Mouse (Mus musculus) heart, adult 18-20 months (tissue): ENCODE data around the gene Pnliprp2. TPM values are rescaled to one million over a fixed set of nuclear protein-coding genes. Genes with fewer than 3 reads are reported as not detected.

Experiments
- DNase-seq, 2 experiments: peaks; one replicate each; pipeline ENCODE4 v3.0.0; 2021 to 2022; ENCODE audit warnings: mixed read lengths in 1 of 2
- long read RNA-seq, 2 experiments: library from polyadenylated mRNA; stranded (forward); transcript quantifications; one replicate each; pipeline ENCODE4 v2.0.0; 2021
- total RNA-seq, 2 experiments: library from RNA; stranded (reverse); gene quantifications; 2 replicates each; pipeline ENCODE4 v1.2.3; 2021

Pnliprp2 gene
- total RNA-seq: not detected
- long read RNA-seq, experiment 1: 0 reads
- long read RNA-seq, experiment 2: 0 reads

- DNase-seq: no peak
Observed at GRCm38 (mm10) chr19:58759423-58759822, at the start of gene Pnliprp2. TSS of gene Pnliprp2 (plus strand) at chr19:58759719.

DNA sequence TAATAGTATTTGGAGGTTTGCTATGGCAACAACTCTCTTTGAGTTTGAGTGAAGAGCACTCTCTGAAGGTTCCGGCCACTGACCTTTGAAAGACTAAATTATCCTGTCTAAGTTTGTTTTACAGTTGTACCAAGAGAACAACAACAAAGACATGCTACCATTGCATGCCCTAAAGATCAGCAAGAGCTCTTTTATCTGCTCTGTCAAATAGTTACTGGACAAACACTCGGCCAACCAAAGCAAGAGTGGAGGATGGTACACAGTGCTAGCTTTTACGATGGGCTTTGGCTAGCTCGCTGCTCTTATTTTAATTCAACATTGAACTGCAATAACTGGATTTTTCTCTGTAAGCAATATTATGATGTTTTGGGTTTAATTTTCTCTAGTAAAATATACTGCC, 41.6 kb upstream of the Pnliprp2 start:
- DNase-seq: no peak

DNA sequence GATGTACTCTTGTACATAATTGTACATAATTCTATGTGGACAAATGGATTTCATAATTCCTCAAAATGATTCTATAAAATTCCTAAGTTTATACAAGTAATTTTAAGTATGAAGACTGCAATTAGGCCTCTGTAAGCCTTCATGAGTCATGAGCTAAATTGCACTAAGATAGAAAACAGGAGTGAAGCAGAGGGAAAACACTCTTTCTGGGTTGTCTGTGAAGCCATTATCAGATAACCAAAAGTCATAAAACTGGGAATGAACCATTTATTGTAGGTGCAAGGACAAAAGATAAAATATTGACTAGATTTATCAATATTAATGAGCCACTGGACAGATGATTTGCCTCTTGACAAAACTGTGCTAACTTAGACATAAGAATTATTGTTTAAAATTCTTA, 39.1 kb upstream of the Pnliprp2 start:
- no peak for DNase-seq

DNA sequence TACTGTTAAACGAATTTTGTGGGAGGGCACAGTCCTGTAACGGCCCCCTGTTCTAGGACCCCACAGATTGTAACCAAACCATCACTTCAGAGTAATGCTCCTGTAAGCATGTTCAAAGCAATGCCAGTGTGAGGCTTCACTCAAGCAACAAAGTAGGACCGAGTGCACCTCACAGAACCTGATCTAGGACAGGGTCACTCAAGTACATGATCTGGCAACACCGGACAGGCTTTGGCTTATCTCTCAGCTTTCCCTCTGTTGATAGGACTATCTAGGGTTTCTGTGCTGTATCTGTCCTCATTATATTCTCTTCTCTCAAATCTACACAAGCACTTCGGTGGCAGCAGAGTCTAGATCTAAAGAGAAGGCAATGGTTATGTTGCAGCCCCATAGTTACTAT, 33.0 kb upstream of the Pnliprp2 start:
- no peak for DNase-seq

DNA sequence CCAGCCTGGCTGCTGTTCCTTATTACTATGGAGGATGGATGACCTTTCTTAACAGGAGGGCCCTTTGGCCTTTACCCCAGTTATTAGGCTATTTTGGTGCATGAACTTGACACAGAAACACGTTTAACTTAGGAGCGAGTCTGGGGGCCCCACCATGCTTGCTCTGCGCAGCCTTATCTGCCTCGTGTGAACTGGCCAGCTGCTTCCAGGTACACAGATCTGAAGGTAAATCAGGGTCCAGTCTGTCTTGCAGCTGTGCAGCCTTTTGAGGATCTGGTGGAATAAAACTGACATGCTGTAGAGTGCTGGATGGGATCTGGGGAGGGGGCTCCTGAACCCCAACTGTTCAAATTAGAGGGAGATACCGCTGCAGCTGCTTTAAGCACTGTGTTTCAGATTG, 31.8 kb upstream of the Pnliprp2 start:
- no peak for DNase-seq

DNA sequence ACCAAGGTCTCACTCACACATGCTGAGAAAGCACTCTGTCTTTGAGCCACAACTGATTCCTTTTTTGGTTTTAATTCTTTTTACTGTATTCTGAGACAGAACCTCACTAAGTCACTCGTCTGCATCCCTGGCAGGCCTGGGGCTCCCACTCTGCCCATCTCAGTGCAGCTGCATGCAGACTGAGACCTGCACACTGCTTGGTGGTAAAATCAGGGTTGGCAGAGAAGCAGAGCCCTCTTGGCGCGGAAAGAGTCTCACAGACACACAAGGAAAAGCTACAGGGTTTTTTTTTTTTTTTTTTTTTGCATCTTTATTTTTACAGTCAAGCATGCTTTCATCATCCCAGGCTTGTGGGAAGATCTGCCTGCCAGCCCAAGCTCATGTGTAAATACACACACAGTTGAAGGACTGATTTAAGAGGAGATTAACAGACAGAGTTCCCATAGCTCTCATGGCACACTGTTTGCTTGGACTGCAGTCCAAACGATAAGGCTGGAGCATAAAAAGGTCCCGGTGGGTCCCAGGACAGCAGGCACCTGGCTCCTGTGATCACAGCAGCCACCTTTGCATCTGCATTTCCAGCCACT, 31.0 kb upstream of the Pnliprp2 start, which contains the start of gene Pnliprp1:
Pnliprp1 (plus strand) TSS at position 443 of the 587 bp plus-strand sequence.
- no peak for DNase-seq

DNA sequence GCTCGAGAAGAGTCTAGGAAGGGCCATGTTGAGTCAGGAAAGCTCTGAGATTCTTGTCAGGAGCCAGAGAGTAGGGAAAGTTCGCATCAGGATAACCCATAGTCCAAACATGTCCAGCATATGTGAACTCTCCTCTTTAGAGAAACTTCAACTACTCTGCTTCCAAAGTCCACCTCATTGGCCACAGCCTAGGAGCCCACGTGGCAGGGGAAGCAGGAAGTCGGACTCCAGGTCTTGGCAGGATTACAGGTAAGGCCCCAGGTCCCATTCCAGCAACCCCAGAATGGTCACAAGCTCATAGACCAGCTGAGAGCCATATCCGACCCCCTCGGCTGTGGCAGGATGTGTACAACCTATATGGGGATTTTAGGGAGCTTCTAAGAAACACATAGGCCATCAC, 26.3 kb upstream of the Pnliprp2 start:
- DNase-seq: no peak

- DNase-seq: no peak
Observed at GRCm38 (mm10) chr19:58738111-58738510, 21.4 kb upstream of the Pnliprp2 start.

GRCm38 (mm10) chr19:58741036-58741435, 18.5 kb upstream of the Pnliprp2 start:
- no peak for DNase-seq

- no peak for DNase-seq
Observed at GRCm38 (mm10) chr19:58742711-58743110, 16.8 kb upstream of the Pnliprp2 start.

- no peak for DNase-seq
Observed at GRCm38 (mm10) chr19:58743736-58744135, 15.8 kb upstream of the Pnliprp2 start.

DNA sequence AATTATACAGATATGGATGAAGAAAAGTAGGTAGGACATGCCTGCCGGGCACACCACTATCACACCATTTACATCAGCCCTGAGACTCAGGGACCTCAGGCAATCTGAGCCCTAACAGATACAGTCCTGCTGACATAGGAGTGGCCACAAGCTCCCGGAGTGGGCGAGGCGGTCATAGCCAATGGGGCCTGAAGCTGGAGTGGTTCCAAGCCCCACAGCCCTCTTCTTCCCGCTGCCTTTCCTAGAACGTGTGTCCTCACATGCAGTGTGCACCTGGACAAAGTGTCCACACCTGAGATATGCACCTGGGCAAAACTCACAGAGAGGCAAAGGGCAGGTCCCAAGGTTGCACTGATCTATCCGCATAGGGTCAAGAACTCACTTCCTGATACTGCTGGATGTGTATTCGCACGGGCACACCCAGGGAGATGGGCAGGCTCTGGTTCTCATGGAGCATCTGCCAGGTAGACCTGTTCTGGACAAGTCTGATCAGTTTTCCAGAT, 12.0 kb upstream of the Pnliprp2 start:
- DNase-seq: no peak

- no peak for DNase-seq
Observed at GRCm38 (mm10) chr19:58750822-58751221, 8.7 kb upstream of the Pnliprp2 start.

- no peak for DNase-seq
Observed at GRCm38 (mm10) chr19:58751504-58751903, 8.0 kb upstream of the Pnliprp2 start.

DNA sequence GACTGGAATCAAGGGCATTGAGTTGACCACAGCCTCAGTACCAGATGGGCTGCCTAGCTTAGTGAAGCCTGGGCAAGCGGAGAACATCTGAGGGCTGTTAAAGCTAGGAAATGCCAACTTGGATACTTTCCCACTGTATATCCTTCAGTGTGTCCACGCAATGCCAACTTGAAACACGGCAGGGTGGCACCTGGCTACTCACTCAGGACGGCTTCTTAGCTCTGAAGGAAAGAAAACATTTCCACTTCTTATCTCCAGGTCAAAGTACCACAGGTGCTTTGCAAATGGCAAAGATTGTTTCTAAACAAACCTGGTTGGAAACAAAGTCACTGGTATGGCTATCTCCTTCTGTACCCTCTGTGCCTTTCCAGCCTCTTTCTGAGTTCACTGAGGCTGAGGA, 648 bp upstream of the Pnliprp2 start:
- no peak for DNase-seq

DNA sequence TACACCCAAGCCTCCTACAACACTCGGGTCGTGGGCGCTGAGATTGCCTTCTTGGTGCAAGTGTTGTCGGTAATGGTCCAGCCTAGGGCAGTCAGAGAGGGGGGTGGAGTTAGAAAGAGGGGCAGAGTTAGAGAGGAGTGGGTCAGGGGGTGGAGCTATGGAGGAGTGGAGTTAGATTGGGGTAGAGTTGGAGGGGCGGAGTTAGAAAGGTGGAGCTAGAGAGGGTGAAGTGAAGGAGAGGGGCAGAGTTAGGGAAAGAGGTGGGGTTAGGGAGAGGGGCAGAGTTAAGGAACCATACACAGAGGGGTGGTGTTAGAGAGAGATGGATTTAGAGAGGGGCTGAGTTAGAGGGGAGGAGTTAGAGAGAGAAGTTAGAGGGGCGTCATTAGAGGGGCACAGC, 2.8 kb downstream of the Pnliprp2 start:
- no peak for DNase-seq

GRCm38 (mm10) chr19:58762848-58763541, 3.5 kb downstream of the Pnliprp2 start:
- peak; percentile 55 to 56 for DNase-seq

- no peak for DNase-seq
Observed at GRCm38 (mm10) chr19:58767329-58767728, 7.8 kb downstream of the Pnliprp2 start.

DNA sequence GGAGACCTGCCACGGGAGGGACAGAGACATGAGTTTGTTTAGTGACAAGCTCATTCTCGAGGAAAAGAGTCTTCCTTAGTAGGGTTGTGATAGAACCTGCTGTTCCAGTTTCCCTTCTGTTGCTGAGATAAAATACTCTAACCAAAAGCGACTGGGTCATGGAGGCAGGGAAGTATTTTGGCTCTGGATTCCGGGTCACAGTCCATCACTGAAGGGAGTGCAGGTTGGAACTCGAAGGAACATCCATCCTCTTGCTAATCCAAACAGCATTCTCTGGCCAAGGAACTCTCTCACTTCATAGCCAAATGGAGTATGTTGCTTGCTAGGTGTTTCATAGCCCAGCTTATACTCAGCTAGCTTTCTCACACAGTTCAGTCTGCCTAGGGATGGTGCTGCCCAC, 16.9 kb downstream of the Pnliprp2 start:
- no peak for DNase-seq

DNA sequence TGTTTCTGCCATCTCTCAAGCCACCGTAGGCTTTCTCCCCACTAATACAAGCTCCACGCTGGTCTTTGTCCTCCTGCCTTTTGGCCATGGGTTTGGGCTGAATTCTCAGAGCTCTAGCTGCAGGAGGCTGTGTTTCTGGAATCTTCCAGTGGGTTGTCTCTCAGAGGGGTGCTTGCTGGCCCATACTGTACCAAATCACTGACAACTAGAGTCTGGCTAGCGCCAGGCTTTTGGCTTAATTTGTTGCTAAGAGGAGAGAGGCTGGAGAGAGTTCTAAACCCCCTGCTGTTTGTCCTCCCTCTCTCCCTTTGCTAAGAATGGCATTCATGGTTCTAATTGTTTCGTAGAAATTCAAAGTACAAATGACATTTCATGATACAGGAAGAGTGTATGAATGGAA, 22.0 kb downstream of the Pnliprp2 start:
- DNase-seq: no peak

DNA sequence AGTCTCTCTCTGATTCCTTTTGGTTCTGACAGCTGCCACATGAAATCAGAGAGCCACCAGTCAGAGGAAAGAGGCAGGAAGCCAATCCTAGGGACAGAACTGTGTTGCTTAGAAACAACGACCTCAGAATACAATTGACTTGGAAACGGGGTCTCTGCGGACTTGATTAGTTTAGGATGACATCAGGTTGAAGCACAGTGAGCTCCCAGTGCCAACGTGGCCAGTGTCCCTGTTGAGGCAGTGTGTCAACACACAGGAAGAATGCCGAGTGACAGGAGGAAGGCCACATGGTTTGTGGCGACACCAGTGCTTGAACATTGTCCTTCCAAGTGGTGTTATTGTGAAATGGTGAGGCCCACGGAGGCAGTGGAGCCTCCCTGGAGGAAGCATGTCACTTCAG, 24.4 kb downstream of the Pnliprp2 start:
- no peak for DNase-seq

DNA sequence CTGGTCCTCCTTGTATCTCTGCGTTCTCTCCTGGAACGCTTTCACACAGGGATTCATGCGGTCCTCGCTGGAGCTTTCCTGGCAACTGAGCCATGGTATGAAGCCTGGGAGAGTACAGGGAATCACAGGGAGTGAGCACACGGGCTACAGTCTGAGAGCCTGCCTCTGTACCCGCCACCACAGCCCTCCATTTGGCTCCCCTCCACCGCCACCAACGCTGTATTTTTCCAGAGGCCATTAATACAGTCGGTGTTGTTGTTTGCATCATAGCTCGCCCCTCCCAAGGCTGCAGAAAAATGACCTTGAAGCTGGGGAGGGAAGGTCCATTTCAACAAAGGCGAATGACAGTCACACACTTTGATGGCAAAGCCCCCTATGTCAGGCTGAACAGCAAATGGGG, 29.7 kb downstream of the Pnliprp2 start:
- no peak for DNase-seq

GRCm38 (mm10) chr19:58794284-58794683, 34.8 kb downstream of the Pnliprp2 start, which contains the start of gene 1700019N19Rik:
TSS of gene 1700019N19Rik (minus strand) at chr19:58794461.
- no peak for DNase-seq
